Mouse (Mus musculus) embryonic facial prominence, embryonic 12.5 days (tissue): ENCODE data around the gene Fam214b. TPM values are rescaled to one million over a fixed set of nuclear protein-coding genes. Genes with fewer than 3 reads are reported as not detected.
A peak's percentile ranks its signal among the peaks of the same experiment; 100 is the strongest.

Experiments used
- ATAC-seq: fragments of 200-750 bp; cut with Nextera tagmentation; 2 replicates; pipeline ENCODE4 v1.8.0; 2017; ENCODE audit not compliant: insufficient number of reproducible peaks, insufficient read depth, low FRiP score, low TSS enrichment
- H3K27ac ChIP-seq: fragments of 300-500 bp; sonication (generic); 2 replicates; pipeline ENCODE4 v1.5.1; 2016; ENCODE audit warnings: mild to moderate bottlenecking
- H3K27me3 ChIP-seq: fragments of 300-500 bp; sonication (generic); 2 replicates; pipeline ENCODE4 v1.6.1; 2016; ENCODE audit warnings: mild to moderate bottlenecking, moderate library complexity
- H3K36me3 ChIP-seq: fragments of 300-500 bp; sonication (generic); 2 replicates; pipeline ENCODE4 v1.6.1; 2016; ENCODE audit warnings: mild to moderate bottlenecking
- H3K4me1 ChIP-seq: fragments of 300-500 bp; sonication (generic); 2 replicates; pipeline ENCODE4 v1.6.1; 2016
- H3K4me2 ChIP-seq: fragments of 300-500 bp; sonication (generic); replicated peaks from 2 replicates; pipeline ENCODE4 v1.6.1; 2016; ENCODE audit warnings: mild to moderate bottlenecking, moderate library complexity
- H3K4me3 ChIP-seq: fragments of 300-500 bp; sonication (generic); 2 replicates; pipeline ENCODE4 v1.5.1; 2016; ENCODE audit warnings: mild to moderate bottlenecking
- H3K9ac ChIP-seq: fragments of 300-500 bp; sonication (generic); 2 replicates; pipeline ENCODE4 v1.6.1; 2016; ENCODE audit warnings: mild to moderate bottlenecking, moderate library complexity
- H3K9me3 ChIP-seq: fragments of 300-500 bp; sonication (generic); 2 replicates; pipeline ENCODE4 v1.6.1; 2016; ENCODE audit warnings: mild to moderate bottlenecking, moderate library complexity
- WGBS: fragments of 180-500 bp; shearing (Covaris S2); methylation state at CpG from one replicate; pipeline ENCODE4 v1.1.7; 2016; 5-methylcytosine and 5-hydroxymethylcytosine counted together
- polyA plus RNA-seq: library from polyadenylated mRNA; unstranded; fragments of >200 nt; fragmentation: Nextera tagmentation; extraction: Ambion mirVana; gene quantifications from 2 replicates; pipeline ENCODE4 v1.2.1, GENCODE M21; 2016

Fam214b gene
- polyA plus RNA-seq, 1 experiment from 2014 or later, result 20.4 TPM

GRCm38 (mm10) chr4:43057654-43058053 is 11.6 kb upstream of the Fam214b start:
- WGBS, result 88% methylated on average over 5 of the region's 5 CpGs
- no peaks in the 10 kb centered on the region for H3K4me1 ChIP-seq
- H3K4me2 ChIP-seq, result no peak overlapping the region
- peaks cover 20% of the 10 kb centered on the region for H3K27me3 ChIP-seq
- no peaks in the 10 kb centered on the region for H3K36me3 ChIP-seq
- H3K4me3 ChIP-seq, result no peak overlapping the region
- ATAC-seq, result no peak
- H3K9ac ChIP-seq, result no peak overlapping the region
- H3K27ac ChIP-seq, result no peak overlapping the region
- no peaks in the 10 kb centered on the region for H3K9me3 ChIP-seq

DNA sequence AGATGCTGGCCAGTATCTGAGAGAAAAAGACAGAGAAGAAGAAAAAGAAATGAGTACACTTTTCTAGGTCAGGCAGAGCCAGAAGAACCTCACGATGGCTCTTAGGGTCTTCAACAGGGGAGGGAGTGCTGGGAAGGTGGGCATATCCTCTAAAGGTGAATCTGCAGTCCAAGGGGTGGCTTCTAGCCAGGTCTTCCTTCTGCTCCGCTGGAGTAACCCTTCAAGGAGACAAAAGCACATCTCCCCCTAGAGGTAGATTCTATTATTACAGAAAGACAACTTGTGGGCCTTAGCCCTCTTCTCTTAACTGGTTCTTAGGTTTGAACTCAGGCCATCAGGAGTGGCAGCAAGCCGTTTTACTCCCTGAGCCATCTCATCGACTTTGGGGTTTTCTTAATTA is 6.6 kb upstream of the Fam214b start:
- no peak overlapping the region for H3K9ac ChIP-seq
- 14% methylated on average over 4 of the region's 4 CpGs for WGBS
- H3K4me1 ChIP-seq, result 0 out of 2 replicates have a peak, but pooled peaks cover 1% of the 10 kb centered on the region
- H3K4me3 ChIP-seq, result no peak overlapping the region
- no peak overlapping the region for H3K27ac ChIP-seq
- no peaks in the 10 kb centered on the region for H3K9me3 ChIP-seq
- ATAC-seq, result no peak
- H3K27me3 ChIP-seq, result no peaks in the 10 kb centered on the region
- no peaks in the 10 kb centered on the region for H3K36me3 ChIP-seq
- H3K4me2 ChIP-seq, result no peak overlapping the region

GRCm38 (mm10) chr4:43047231-43047630 is 1.2 kb upstream of the Fam214b start:
- WGBS, result 11% methylated on average over 5 of the region's 5 CpGs
- Histone ChIP-seq H3K27me3 (no peaks in the 10 kb centered on the region), H3K9ac (0 out of 2 replicates have a peak overlapping the region, but pooled peaks have one; percentile 27), H3K27ac (no peak overlapping the region), H3K9me3 (no peaks in the 10 kb centered on the region), H3K4me2 (peak overlapping the region; percentile 30; the same call in 1 of the 2 replicates), H3K4me3 (no peak overlapping the region), H3K36me3 (no peaks in the 10 kb centered on the region), H3K4me1 (peaks cover 21% of the 10 kb centered on the region)
- no peak for ATAC-seq

GRCm38 (mm10) chr4:43046607-43047006 is 587 bp upstream of the Fam214b start:
- WGBS, result 60% methylated on average over 5 of the region's 5 CpGs
- Histone ChIP-seq H3K9me3 (no peaks in the 10 kb centered on the region), H3K36me3 (no peaks in the 10 kb centered on the region), H3K27ac (no peak overlapping the region), H3K9ac (no peak overlapping the region), H3K27me3 (no peaks in the 10 kb centered on the region), H3K4me2 (peak overlapping the region; percentile 78; the same call in 1 of the 2 replicates), H3K4me1 (peaks cover 21% of the 10 kb centered on the region), H3K4me3 (no peak overlapping the region)
- no peak for ATAC-seq

GRCm38 (mm10) chr4:43045285-43045658 is 748 bp downstream of the Fam214b start:
- peak overlapping the region; percentile 55 for H3K9ac ChIP-seq
- 6% methylated on average over 13 of the region's 13 CpGs for WGBS
- H3K27ac ChIP-seq, result peak overlapping the region; percentile 77
- no peaks in the 10 kb centered on the region for H3K36me3 ChIP-seq
- ATAC-seq, result 0 out of 2 replicates have a peak, but pooled peaks have one; percentile 1
- no peaks in the 10 kb centered on the region for H3K27me3 ChIP-seq
- peak overlapping the region; percentile 78 for H3K4me2 ChIP-seq
- peaks cover 21% of the 10 kb centered on the region for H3K4me1 ChIP-seq
- H3K9me3 ChIP-seq, result no peaks in the 10 kb centered on the region
- peak overlapping the region; percentile 59 for H3K4me3 ChIP-seq

DNA sequence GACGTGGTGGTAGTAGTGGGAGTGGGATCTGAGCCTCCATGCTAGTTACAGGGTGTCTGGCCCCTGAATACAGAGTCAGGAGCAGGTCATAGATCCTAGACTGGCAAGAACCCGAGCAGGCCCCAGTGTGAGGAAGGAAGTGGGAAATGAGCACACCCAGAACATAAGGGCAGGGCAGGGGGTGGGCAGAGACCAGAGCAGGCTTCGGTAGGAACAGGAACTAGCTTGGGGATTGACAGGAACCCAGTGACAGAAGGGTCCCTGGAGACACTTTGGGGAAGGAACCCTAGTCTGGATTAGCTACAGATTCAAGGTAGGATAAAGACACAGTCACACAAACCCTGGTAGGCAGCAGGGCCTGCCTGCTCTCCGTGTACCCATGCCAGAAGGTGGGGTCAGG is 1.3 kb downstream of the Fam214b start:
- no peaks in the 10 kb centered on the region for H3K36me3 ChIP-seq
- no peaks in the 10 kb centered on the region for H3K27me3 ChIP-seq
- peak overlapping the region; percentile 59 for H3K4me3 ChIP-seq
- H3K9me3 ChIP-seq, result no peaks in the 10 kb centered on the region
- peak overlapping the region; percentile 1; the same call in 1 of the 2 replicates for H3K9ac ChIP-seq
- H3K4me1 ChIP-seq, result peaks cover 21% of the 10 kb centered on the region
- 28% methylated on average over 4 of the region's 4 CpGs for WGBS
- H3K27ac ChIP-seq, result peak overlapping the region; percentile 77
- ATAC-seq, result no peak
- H3K4me2 ChIP-seq, result peak overlapping the region; percentile 78

DNA sequence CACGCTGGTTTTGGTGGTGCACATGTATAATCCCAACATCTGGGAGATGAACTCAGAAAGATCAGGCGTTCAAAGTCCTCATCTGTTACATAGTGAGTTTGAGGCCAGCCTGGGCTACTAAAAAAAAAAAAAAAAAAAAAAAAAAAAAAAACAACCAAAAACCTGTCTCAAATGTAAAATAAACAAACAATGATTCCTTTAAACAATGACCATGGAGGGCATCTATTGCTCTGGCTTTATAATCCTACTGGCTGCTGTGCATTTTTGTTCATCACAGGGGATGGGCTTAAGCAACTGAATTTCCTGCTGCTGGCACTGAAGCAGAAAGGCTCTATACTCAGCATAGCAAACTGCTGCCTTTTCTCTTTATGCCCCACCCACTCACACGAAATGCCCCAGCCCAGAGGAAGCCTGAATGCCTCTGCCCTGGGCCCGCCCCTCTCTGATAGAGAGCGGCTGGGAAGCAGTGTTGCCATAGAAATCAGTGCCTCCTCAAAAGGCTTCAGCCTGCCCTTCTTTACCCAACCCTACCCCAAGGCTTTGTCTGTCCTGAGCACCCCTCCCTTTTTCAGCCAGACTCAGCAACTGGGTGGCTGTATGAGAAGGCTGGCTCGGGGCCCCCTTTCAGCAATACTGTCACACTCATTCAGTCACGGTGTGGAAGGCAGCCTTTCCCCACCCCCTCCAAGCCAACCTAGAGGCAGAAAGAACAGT is 2.2 kb downstream of the Fam214b start:
- ATAC-seq, result peak; percentile 55
- no peak overlapping the region for H3K4me3 ChIP-seq
- no peaks in the 10 kb centered on the region for H3K27me3 ChIP-seq
- 14% methylated on average over 7 of the region's 7 CpGs for WGBS
- no peaks in the 10 kb centered on the region for H3K9me3 ChIP-seq
- peak overlapping the region; percentile 77 for H3K27ac ChIP-seq
- no peaks in the 10 kb centered on the region for H3K36me3 ChIP-seq
- peaks cover 30% of the 10 kb centered on the region for H3K4me1 ChIP-seq
- H3K4me2 ChIP-seq, result peak overlapping the region; percentile 78
- peak overlapping the region; percentile 1; the same call in 1 of the 2 replicates for H3K9ac ChIP-seq

GRCm38 (mm10) chr4:43040881-43041547 is 5.0 kb downstream of the Fam214b start:
- peaks cover 28% of the 10 kb centered on the region for H3K4me1 ChIP-seq
- no peak for ATAC-seq

GRCm38 (mm10) chr4:43040114-43040572 is 5.9 kb downstream of the Fam214b start:
- Histone ChIP-seq H3K36me3 (peaks cover 15% of the 10 kb centered on the region), H3K9ac (peak overlapping the region; percentile 78), H3K27me3 (no peaks in the 10 kb centered on the region), H3K4me1 (peaks cover 26% of the 10 kb centered on the region), H3K9me3 (no peaks in the 10 kb centered on the region), H3K4me3 (peak overlapping the region; percentile 73), H3K27ac (peak overlapping the region; percentile 64), H3K4me2 (peak overlapping the region; percentile 86)
- ATAC-seq, result peak; percentile 95
- 1% methylated on average over 25 of the region's 25 CpGs for WGBS

More at GRCm38 (mm10) chr4:43040881-43041547, 5.0 kb downstream of the Fam214b start:
- peaks cover 7% of the 10 kb centered on the region for H3K36me3 ChIP-seq
- H3K27me3 ChIP-seq, result no peaks in the 10 kb centered on the region
- WGBS, result 74% methylated on average over 9 of the region's 9 CpGs
- H3K9me3 ChIP-seq, result no peaks in the 10 kb centered on the region
- H3K4me2 ChIP-seq, result no peak overlapping the region
- no peak overlapping the region for H3K27ac ChIP-seq
- no peak overlapping the region for H3K4me3 ChIP-seq
- H3K9ac ChIP-seq, result no peak overlapping the region

DNA sequence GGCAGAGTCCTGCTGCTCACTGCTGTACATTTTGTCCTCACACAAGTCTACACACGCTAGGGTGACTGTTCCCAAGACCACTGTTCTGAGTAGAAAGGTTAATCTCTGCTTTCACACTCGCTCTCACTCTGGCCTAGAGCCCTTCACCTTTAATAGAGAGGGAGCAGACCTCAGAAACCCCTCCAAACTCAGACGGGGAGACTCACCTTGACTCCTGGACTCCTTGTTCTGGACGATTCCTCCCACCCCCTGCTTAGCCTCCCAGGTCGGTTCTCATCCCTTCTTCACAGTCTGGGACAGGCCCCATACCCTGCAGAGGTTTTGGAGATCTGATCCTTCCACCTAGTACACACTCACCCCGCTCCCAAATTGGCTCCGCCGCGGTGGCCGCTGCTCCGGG is 6.4 kb downstream of the Fam214b start:
- under 1% methylated on average over 11 of the region's 11 CpGs for WGBS
- Histone ChIP-seq H3K4me3 (peak overlapping the region; percentile 73), H3K36me3 (peaks cover 20% of the 10 kb centered on the region), H3K27ac (peak overlapping the region; percentile 64), H3K9ac (peak overlapping the region; percentile 78), H3K27me3 (no peaks in the 10 kb centered on the region), H3K9me3 (no peaks in the 10 kb centered on the region), H3K4me1 (peaks cover 20% of the 10 kb centered on the region), H3K4me2 (peak overlapping the region; percentile 86)
- ATAC-seq, result no peak; the same call in 1 of the 2 replicates

GRCm38 (mm10) chr4:43038567-43039495 is 7.2 kb downstream of the Fam214b start:
- H3K4me1 ChIP-seq, result peaks cover 13% of the 10 kb centered on the region

More at GRCm38 (mm10) chr4:43038567-43039495, 7.2 kb downstream of the Fam214b start:
- Histone ChIP-seq H3K27ac (no peak overlapping the region), H3K4me2 (peak overlapping the region; percentile 86), H3K36me3 (peaks cover 27% of the 10 kb centered on the region), H3K4me3 (peak overlapping the region; percentile 73), H3K9ac (peak overlapping the region; percentile 78), H3K27me3 (no peaks in the 10 kb centered on the region), H3K9me3 (no peaks in the 10 kb centered on the region)
- ATAC-seq, result no peak
- 58% methylated on average over 15 of the region's 15 CpGs for WGBS
